Mouse (Mus musculus) lung, adult 2 months (tissue): Measurements from ENCODE around the gene Rtn4r. TPM values are rescaled to one million over a fixed set of nuclear protein-coding genes. Genes with fewer than 3 reads are reported as not detected.

Source experiments
- DNase-seq: peaks from one replicate; pipeline ENCODE4 v3.0.0; 2022
- H3K4me1 ChIP-seq: fragments of 200-500 bp; 2 replicates; pipeline ENCODE4 v1.6.1; 2011; ENCODE audit warnings: low read length; ENCODE audit not compliant: control insufficient read depth, insufficient read depth
- H3K4me3 ChIP-seq: fragments of 200-500 bp; replicated peaks from 2 replicates; pipeline ENCODE3; 2011; ENCODE audit warnings: low read depth, mild to moderate bottlenecking, control low read depth, low read length; ENCODE audit errors: extremely low read depth
- CTCF ChIP-seq: fragments of 200-500 bp; IDR thresholded peaks from 2 replicates; pipeline ENCODE4 v1.5.1; 2011; ENCODE audit warnings: mild to moderate bottlenecking, low read length, control low read depth; ENCODE audit not compliant: insufficient read depth
- POLR2A ChIP-seq: fragments of 200-500 bp; IDR thresholded peaks from 2 replicates; pipeline ENCODE4 v1.6.1; 2011; ENCODE audit warnings: low read depth, mild to moderate bottlenecking, control low read depth, low read length, borderline replicate concordance; ENCODE audit errors: extremely low read depth
- WGBS: fragments of 180-500 bp; shearing (Covaris S2); methylation state at CpG from one replicate; pipeline ENCODE4 v1.1.7; 2018; 5-methylcytosine and 5-hydroxymethylcytosine counted together
- polyA plus RNA-seq: library from polyadenylated mRNA; depleted of rRNA; stranded (reverse); fragments of >200 nt; gene quantifications from 2 replicates; pipeline ENCODE4 v1.2.3, GENCODE M21; 2012

Gene Rtn4r
- polyA plus RNA-seq, 1 experiment, result 1.1 TPM

GRCm38 (mm10) chr16:18102816-18103215, 24.6 kb upstream of the Rtn4r start:
- WGBS, result 71% methylated on average over 4 of the region's 4 CpGs
- no peaks in the 10 kb centered on the region for H3K4me1 ChIP-seq
- no peak for DNase-seq

GRCm38 (mm10) chr16:18103366-18103765, 24.1 kb upstream of the Rtn4r start:
- no peak overlapping the region for H3K4me3 ChIP-seq
- 70% methylated on average over 1 of the region's 1 CpGs for WGBS
- no peaks in the 10 kb centered on the region for H3K4me1 ChIP-seq
- TF ChIP-seq POLR2A, result no peak
- DNase-seq, result no peak

More at GRCm38 (mm10) chr16:18102816-18103215, 24.6 kb upstream of the Rtn4r start:
- TF ChIP-seq POLR2A (no peak), CTCF (no peak)
- H3K4me3 ChIP-seq, result no peak overlapping the region

- H3K4me3 ChIP-seq, result no peak overlapping the region
- H3K4me1 ChIP-seq, result no peaks in the 10 kb centered on the region
- WGBS, result 40% methylated on average over 6 of the region's 6 CpGs
- no peak for TF ChIP-seq CTCF
- TF ChIP-seq POLR2A, result no peak
- no peak for DNase-seq
These were observed 23.6 kb upstream of the Rtn4r start for GRCm38 (mm10) chr16:18103808-18104207.

- no peak overlapping the region for H3K4me3 ChIP-seq
- 54% methylated on average over 5 of the region's 5 CpGs for WGBS
- H3K4me1 ChIP-seq, result no peaks in the 10 kb centered on the region
- DNase-seq, result peak; percentile 70
- TF ChIP-seq POLR2A (no peak), CTCF (peak; percentile 94)
These were observed 19.0 kb upstream of the Rtn4r start for GRCm38 (mm10) chr16:18108221-18108966.

- no peak for DNase-seq
- H3K4me3 ChIP-seq, result no peak overlapping the region
- TF ChIP-seq CTCF, result no peak
- TF ChIP-seq POLR2A, result no peak
- H3K4me1 ChIP-seq, result no peaks in the 10 kb centered on the region
- WGBS, result 81% methylated on average over 7 of the region's 7 CpGs
These were observed 16.4 kb upstream of the Rtn4r start for GRCm38 (mm10) chr16:18111042-18111441.

GRCm38 (mm10) chr16:18116467-18116866, 11.0 kb upstream of the Rtn4r start:
- 65% methylated on average over 4 of the region's 4 CpGs for WGBS
- Histone ChIP-seq H3K4me1 (no peaks in the 10 kb centered on the region), H3K4me3 (no peak overlapping the region)
- DNase-seq, result no peak
- TF ChIP-seq CTCF, result no peak
- no peak for TF ChIP-seq POLR2A

- TF ChIP-seq POLR2A, result no peak
- no peak for TF ChIP-seq CTCF
- no peaks in the 10 kb centered on the region for H3K4me1 ChIP-seq
- WGBS, result 42% methylated on average over 3 of the region's 3 CpGs
- no peak overlapping the region for H3K4me3 ChIP-seq
- DNase-seq, result no peak
These were observed 9.2 kb upstream of the Rtn4r start for GRCm38 (mm10) chr16:18118285-18118684.

- WGBS, result 27% methylated on average over 8 of the region's 8 CpGs
- DNase-seq, result no peak
- Histone ChIP-seq H3K4me3 (no peak overlapping the region), H3K4me1 (no peaks in the 10 kb centered on the region)
- TF ChIP-seq POLR2A (no peak), CTCF (peak; percentile 39)
These were observed 8.3 kb upstream of the Rtn4r start for GRCm38 (mm10) chr16:18119031-18119730.

- DNase-seq, result no peak
- no peak for TF ChIP-seq CTCF
- no peak for TF ChIP-seq POLR2A
- 0 out of 2 replicates have a peak, but pooled peaks cover 3% of the 10 kb centered on the region for H3K4me1 ChIP-seq
- H3K4me3 ChIP-seq, result no peak overlapping the region
- WGBS, result 70% methylated on average over 2 of the region's 2 CpGs
These were observed 4.7 kb upstream of the Rtn4r start for GRCm38 (mm10) chr16:18122740-18123139.

- 64% methylated on average over 1 of the region's 1 CpGs for WGBS
- 0 out of 2 replicates have a peak, but pooled peaks cover 3% of the 10 kb centered on the region for H3K4me1 ChIP-seq
- no peak overlapping the region for H3K4me3 ChIP-seq
- no peak for DNase-seq
- TF ChIP-seq CTCF (no peak), POLR2A (no peak)
These were observed 4.0 kb upstream of the Rtn4r start for GRCm38 (mm10) chr16:18123471-18123870.
